Mouse (Mus musculus) intestine, embryonic 15.5 days (tissue): ENCODE measurements around the gene Lrrc4c. TPM values are rescaled to one million over a fixed set of nuclear protein-coding genes. Genes with fewer than 3 reads are reported as not detected.

Experiments
- ATAC-seq: fragments of 200-750 bp; cut with Nextera tagmentation; 2 replicates; pipeline ENCODE4 v1.8.0; 2017; ENCODE audit warnings: moderate TSS enrichment, moderate library complexity
- H3K27ac ChIP-seq: fragments of 300-500 bp; sonication (generic); 2 replicates; pipeline ENCODE4 v1.5.1; 2015; ENCODE audit warnings: mild to moderate bottlenecking, inconsistent platforms
- H3K27me3 ChIP-seq: fragments of 300-500 bp; sonication (generic); replicated peaks from 2 replicates; pipeline ENCODE4 v1.6.1; 2015; ENCODE audit warnings: inconsistent platforms
- H3K36me3 ChIP-seq: fragments of 300-500 bp; sonication (generic); 2 replicates; pipeline ENCODE4 v1.6.1; 2015; ENCODE audit warnings: inconsistent platforms
- H3K4me1 ChIP-seq: fragments of 300-500 bp; sonication (generic); replicated peaks from 2 replicates; pipeline ENCODE4 v1.6.1; 2015; ENCODE audit warnings: inconsistent platforms
- H3K4me2 ChIP-seq: fragments of 300-500 bp; sonication (generic); replicated peaks from 2 replicates; pipeline ENCODE4 v1.6.1; 2015; ENCODE audit warnings: mild to moderate bottlenecking, inconsistent platforms
- H3K4me3 ChIP-seq: fragments of 300-500 bp; sonication (generic); replicated peaks from 2 replicates; pipeline ENCODE4 v1.5.1; 2015; ENCODE audit warnings: inconsistent platforms
- H3K9ac ChIP-seq: fragments of 300-500 bp; sonication (generic); 2 replicates; pipeline ENCODE4 v1.6.1; 2015; ENCODE audit warnings: inconsistent platforms
- H3K9me3 ChIP-seq: fragments of 300-500 bp; sonication (generic); 2 replicates; pipeline ENCODE4 v1.6.1; 2016; ENCODE audit warnings: inconsistent platforms
- WGBS: fragments of 180-500 bp; shearing (Covaris S2); methylation state at CpG from one replicate; pipeline ENCODE4 v1.1.7; 2015; 5-methylcytosine and 5-hydroxymethylcytosine counted together
- polyA plus RNA-seq: library from polyadenylated mRNA; unstranded; fragments of >200 nt; fragmentation: Nextera tagmentation; extraction: Ambion mirVana; gene quantifications from 2 replicates; pipeline ENCODE4 v1.2.1, GENCODE M21; 2015

Gene Lrrc4c
- polyA plus RNA-seq, 1 experiment from 2014 or later = 3.2 TPM

DNA sequence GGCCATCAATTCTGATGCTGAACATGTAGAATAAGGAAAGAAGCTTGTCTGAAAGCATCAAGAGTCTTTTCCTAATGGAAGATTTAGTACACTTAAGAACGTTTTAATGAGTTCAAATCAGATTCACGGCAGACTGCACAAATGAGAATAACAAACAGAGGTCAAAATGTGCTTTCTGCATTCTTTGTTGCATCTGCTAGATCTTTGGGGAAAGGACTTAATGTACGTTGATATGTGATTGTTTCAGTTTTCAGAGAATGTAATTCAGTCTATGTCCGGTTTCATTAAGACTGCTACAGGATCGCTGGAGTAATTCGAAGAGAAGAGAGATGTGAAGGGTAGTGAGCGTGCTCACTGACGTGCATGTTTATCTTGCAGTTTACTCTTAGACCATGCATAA lies 259.7 kb downstream of the Lrrc4c start:
- ATAC-seq = no peak
- 82% methylated on average over 8 of the region's 8 CpGs for WGBS

DNA sequence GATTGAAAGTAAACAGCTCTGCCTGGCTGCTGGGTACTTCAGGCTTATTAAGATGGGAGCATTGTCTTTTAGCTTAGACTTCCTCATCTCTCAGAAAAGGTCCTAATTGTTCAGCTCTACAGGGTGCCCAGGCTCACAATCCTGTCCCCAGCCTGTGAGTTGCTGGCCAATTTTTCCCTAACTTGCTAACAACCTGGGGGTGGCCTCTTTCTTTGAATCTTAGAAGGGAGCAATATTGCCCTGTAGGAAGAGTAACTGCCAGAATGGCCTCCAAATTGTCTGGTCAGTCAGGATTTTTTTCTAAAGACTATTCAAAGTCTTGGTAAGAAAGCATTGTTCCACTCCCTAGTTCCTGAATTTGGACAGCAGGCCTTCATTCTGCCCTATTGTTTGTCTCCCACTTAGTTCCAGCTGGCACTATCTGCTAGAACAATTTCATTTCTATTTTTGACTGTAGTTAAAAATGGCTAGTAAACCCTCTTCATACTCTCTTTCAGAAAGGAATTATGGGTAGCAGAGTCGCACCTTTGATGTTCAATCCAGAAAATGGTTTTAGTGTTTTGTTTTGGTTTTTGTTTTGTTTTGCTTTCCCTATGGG lies 262.3 kb downstream of the Lrrc4c start:
- Histone ChIP-seq H3K9ac (no peak overlapping the region), H3K27ac (no peak overlapping the region), H3K9me3 (no peaks in the 10 kb centered on the region), H3K4me3 (no peak overlapping the region), H3K36me3 (no peaks in the 10 kb centered on the region), H3K27me3 (no peaks in the 10 kb centered on the region), H3K4me2 (no peak overlapping the region), H3K4me1 (no peaks in the 10 kb centered on the region)
- ATAC-seq = no peak
- 77% methylated on average over 1 of the region's 1 CpGs for WGBS

More for the DNA sequence above, 259.7 kb downstream of the Lrrc4c start:
- H3K27me3 ChIP-seq = no peaks in the 10 kb centered on the region
- H3K9ac ChIP-seq = no peak overlapping the region
- no peaks in the 10 kb centered on the region for H3K9me3 ChIP-seq
- H3K4me2 ChIP-seq = no peak overlapping the region
- H3K36me3 ChIP-seq = no peaks in the 10 kb centered on the region
- no peaks in the 10 kb centered on the region for H3K4me1 ChIP-seq
- no peak overlapping the region for H3K27ac ChIP-seq
- H3K4me3 ChIP-seq = no peak overlapping the region

DNA sequence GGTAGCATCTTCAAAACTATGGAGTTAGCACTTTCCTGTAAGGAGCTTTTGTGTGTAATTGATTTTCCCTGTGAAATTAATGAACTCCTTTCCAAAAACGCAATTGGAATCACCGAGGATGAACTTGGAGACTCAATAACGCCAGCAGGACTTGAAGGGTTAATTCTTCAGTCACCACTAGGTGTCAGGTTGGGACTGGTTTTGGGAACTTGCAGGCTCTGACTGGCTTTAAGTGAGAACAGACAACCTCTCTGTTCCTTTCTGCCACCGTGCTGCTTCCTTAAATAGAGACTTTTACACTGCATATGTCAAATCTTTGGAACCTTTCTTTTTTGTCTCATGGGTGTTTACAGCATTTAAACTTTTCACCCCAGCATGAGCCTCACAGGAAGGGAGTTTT lies 267.7 kb downstream of the Lrrc4c start:
- no peak overlapping the region for H3K9ac ChIP-seq
- H3K27ac ChIP-seq = no peak overlapping the region
- H3K36me3 ChIP-seq = no peaks in the 10 kb centered on the region
- H3K4me2 ChIP-seq = no peak overlapping the region
- H3K4me1 ChIP-seq = no peaks in the 10 kb centered on the region
- H3K27me3 ChIP-seq = no peaks in the 10 kb centered on the region
- 4% methylated on average over 4 of the region's 4 CpGs for WGBS
- no peaks in the 10 kb centered on the region for H3K9me3 ChIP-seq
- peak; percentile 70; the same call in 1 of the 2 replicates for ATAC-seq
- no peak overlapping the region for H3K4me3 ChIP-seq

DNA sequence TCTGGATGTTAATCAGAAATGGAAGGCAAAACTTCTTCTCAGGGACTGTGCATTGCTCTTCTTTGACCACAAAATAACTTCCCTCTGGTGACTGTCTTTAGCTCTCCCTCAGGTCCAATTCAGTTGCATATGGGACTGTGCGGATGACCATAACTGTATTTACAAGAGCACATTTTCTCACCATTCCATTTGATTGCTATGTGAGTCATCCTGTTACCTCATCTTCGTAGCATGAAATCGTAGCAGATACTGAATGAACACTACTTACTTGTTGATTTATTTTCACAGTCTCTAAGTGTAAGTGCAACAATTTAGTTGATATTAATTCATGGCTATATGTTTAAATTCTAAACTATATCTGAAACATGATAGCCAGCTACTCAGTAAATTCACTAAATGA lies 286.8 kb downstream of the Lrrc4c start:
- Histone ChIP-seq H3K9ac (no peak overlapping the region), H3K9me3 (no peaks in the 10 kb centered on the region), H3K36me3 (no peaks in the 10 kb centered on the region), H3K27me3 (no peaks in the 10 kb centered on the region), H3K27ac (no peak overlapping the region), H3K4me2 (no peak overlapping the region), H3K4me3 (no peak overlapping the region), H3K4me1 (no peaks in the 10 kb centered on the region)
- ATAC-seq = no peak
- 88% methylated on average over 3 of the region's 3 CpGs for WGBS

DNA sequence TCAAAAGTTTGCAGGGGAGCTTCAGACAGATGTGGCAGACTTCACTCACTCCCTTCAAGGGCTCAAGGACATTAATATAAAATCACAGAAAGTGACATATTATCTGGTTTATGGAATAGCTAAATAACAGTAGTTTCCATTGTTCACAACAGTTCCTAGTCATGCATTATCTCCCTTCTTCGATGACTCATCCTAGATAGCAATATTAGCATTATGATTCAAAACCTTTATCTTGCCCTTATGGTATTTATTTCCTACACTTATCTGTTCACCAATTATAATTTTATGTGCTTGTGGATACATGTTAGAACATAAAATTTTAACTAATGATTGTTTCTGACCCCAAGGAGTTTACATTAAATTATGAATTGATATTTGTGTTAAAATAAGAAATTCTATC lies 296.2 kb downstream of the Lrrc4c start:
- Histone ChIP-seq H3K36me3 (no peaks in the 10 kb centered on the region), H3K4me3 (no peak overlapping the region), H3K4me1 (no peaks in the 10 kb centered on the region), H3K4me2 (no peak overlapping the region), H3K9ac (no peak overlapping the region), H3K9me3 (no peaks in the 10 kb centered on the region), H3K27me3 (no peaks in the 10 kb centered on the region), H3K27ac (no peak overlapping the region)
- WGBS = 67% methylated on average over 1 of the region's 1 CpGs
- ATAC-seq = no peak

DNA sequence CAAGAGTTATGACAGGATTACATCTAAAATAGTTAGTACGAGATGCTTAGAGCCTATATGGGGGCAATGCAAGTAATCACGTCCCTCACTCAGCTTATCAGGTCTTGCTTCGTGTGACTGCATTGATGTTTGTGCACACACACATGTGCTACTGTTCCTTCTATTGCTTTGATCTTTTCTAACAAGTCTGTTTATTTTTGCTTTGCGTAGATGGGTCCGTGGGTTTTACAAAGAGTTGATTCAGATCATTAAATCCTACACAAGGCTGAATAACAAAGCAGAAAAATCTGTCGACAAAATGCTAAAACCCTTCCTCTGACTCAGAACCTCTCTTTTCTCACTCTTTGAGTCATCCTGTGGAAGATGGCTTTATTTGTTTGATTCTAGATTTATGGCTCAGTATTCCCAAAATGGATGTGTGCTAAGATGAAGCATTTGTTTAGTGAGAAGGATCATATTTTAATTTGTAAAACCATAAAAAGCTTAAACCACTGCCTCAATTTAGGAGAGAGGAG lies 300.8 kb downstream of the Lrrc4c start:
- H3K27ac ChIP-seq = no peak overlapping the region
- no peak overlapping the region for H3K9ac ChIP-seq
- H3K27me3 ChIP-seq = no peaks in the 10 kb centered on the region
- WGBS = 64% methylated on average over 6 of the region's 6 CpGs
- ATAC-seq = no peak
- H3K4me2 ChIP-seq = no peak overlapping the region
- H3K9me3 ChIP-seq = no peaks in the 10 kb centered on the region
- H3K36me3 ChIP-seq = no peaks in the 10 kb centered on the region
- H3K4me1 ChIP-seq = no peaks in the 10 kb centered on the region
- no peak overlapping the region for H3K4me3 ChIP-seq

DNA sequence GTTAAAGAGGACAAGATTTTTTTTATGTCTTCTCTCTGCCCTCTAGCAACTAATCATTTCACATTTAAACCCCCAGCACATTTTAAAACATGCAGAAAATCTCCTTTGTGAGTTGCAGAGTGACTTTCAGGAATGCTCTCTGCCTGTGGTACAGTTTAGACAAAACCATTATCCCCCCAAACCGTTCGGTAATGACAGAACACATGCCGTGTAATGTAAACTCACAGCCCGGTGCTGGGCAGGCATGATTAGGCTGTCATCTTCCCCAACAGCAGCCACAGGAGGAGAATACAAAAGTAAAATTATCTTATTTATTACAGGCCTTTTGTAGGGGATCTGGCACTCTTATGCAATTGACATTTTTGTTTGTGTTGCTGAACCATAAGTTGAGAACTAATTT lies 349.1 kb downstream of the Lrrc4c start:
- no peak for ATAC-seq
- 22% methylated on average over 4 of the region's 4 CpGs for WGBS
- H3K9me3 ChIP-seq = no peaks in the 10 kb centered on the region
- H3K9ac ChIP-seq = no peak overlapping the region
- no peak overlapping the region for H3K4me2 ChIP-seq
- H3K4me1 ChIP-seq = no peaks in the 10 kb centered on the region
- H3K27ac ChIP-seq = no peak overlapping the region
- no peaks in the 10 kb centered on the region for H3K36me3 ChIP-seq
- H3K4me3 ChIP-seq = no peak overlapping the region
- H3K27me3 ChIP-seq = no peaks in the 10 kb centered on the region

DNA sequence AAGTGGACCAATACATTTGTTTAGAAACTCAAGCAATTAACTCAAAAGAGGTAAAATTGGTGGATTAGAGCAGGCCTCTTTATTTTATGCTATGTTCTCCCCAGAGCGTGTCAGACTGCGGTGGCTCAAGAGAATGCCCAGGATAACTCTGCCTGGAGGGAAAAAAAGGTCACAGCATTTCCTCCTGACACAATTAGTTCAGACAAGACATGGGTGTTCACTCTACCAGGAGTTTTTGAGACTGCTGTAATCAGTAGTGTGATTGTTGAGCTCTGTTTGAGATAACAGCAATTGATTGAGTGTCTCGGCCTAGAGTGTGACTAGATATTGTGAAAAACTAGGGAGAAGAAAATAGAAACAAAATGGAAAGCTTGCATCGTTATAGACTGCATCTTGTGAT lies 363.8 kb downstream of the Lrrc4c start:
- no peaks in the 10 kb centered on the region for H3K27me3 ChIP-seq
- no peak overlapping the region for H3K4me2 ChIP-seq
- 75% methylated on average over 4 of the region's 4 CpGs for WGBS
- no peak for ATAC-seq
- no peak overlapping the region for H3K4me3 ChIP-seq
- no peaks in the 10 kb centered on the region for H3K4me1 ChIP-seq
- H3K36me3 ChIP-seq = no peaks in the 10 kb centered on the region
- H3K27ac ChIP-seq = no peak overlapping the region
- H3K9me3 ChIP-seq = no peaks in the 10 kb centered on the region
- H3K9ac ChIP-seq = no peak overlapping the region

DNA sequence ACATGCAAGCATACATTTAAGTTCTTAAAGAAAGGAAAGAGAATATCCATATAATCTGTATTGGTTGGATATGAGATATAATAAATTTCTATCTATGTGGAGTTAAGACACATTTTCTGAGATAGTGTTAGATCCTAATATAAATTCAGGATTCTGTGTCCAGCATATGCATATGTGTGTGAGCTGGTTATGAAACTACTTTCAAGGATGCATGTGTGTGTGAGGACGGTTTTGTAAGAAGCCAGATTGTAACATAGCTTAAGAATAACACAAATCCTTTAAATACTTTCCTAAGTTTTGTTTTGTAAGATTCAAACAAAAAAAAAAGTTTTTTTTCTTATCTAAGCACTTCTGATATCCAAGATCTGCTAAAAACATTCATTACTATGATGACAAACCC lies 367.4 kb downstream of the Lrrc4c start:
- Histone ChIP-seq H3K9me3 (no peaks in the 10 kb centered on the region), H3K27me3 (no peaks in the 10 kb centered on the region), H3K4me3 (no peak overlapping the region), H3K9ac (no peak overlapping the region), H3K4me1 (no peaks in the 10 kb centered on the region), H3K4me2 (no peak overlapping the region), H3K36me3 (no peaks in the 10 kb centered on the region), H3K27ac (no peak overlapping the region)
- 57% methylated on average over 1 of the region's 1 CpGs for WGBS
- no peak for ATAC-seq

DNA sequence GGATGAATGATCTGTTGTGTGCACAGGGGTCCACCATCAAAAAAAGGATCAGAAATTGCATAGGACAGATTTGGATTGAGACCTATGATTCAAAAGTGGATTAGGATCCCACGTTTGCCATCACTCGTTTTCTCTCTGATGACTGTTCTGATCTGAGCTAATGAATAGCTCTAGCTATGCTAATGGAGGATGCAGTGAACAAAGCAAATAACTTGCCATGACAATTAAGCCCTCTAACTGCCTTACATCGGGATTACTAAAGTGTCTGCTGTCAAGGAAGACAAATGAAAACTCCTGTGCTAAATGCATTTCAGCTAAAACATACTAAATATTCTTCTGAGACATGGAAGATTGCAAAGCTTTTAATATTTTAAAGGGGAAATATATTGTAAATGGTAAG lies 387.0 kb downstream of the Lrrc4c start:
- Histone ChIP-seq H3K9ac (no peak overlapping the region), H3K4me1 (no peaks in the 10 kb centered on the region), H3K4me3 (no peak overlapping the region), H3K27ac (no peak overlapping the region), H3K9me3 (no peaks in the 10 kb centered on the region), H3K36me3 (no peaks in the 10 kb centered on the region), H3K27me3 (no peaks in the 10 kb centered on the region), H3K4me2 (no peak overlapping the region)
- no peak for ATAC-seq
- WGBS = 45% methylated on average over 3 of the region's 3 CpGs

DNA sequence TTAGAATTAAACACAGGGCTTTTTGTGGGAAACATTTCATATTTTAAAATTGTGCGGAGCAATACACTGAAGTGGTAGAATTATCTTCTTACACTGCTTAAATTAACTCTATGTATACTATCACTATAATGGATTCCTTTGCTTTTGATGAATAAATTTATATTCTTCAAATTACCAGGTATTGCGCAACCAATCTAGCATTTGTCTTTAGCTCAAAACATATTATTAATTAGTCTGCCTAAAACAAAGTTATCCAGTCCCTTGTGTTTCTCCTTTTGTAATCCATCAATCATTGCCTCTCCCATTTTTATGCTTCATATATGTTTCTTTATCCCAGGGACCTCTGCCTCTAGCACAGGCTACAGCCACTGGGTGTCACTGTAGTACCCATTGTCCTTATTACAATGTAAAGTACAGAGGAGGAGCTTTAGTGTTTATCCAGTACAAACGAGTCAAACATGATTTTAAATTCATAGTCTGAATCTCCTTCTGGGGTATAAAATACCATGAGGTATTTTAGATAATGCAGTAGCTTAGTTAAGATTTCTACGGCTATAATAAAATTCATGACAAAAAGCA lies 389.9 kb downstream of the Lrrc4c start:
- Histone ChIP-seq H3K4me1 (no peaks in the 10 kb centered on the region), H3K9ac (no peak overlapping the region), H3K4me2 (no peak overlapping the region), H3K27ac (no peak overlapping the region), H3K4me3 (no peak overlapping the region), H3K9me3 (no peaks in the 10 kb centered on the region), H3K36me3 (no peaks in the 10 kb centered on the region), H3K27me3 (no peaks in the 10 kb centered on the region)
- no peak for ATAC-seq
- WGBS = 65% methylated on average over 4 of the region's 4 CpGs

DNA sequence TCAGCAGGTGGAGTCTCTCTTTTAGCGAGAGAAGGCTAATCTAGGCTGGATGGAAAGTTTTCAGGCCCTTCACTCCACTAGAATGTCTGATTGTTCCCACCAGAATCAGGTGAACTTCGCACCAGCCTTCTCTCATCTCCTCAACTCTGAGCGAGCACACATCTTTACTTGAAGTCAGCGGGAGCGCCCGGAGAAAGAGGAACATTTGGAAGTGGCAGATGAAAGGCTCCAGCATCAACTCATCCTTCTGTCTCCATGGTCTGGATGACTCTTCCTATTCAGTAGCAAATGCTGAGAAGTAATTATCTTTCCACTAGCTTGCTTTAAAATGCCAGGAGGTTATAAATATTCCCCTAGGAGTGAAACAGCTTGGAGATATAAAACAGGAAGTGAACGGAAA lies 396.6 kb downstream of the Lrrc4c start:
- no peaks in the 10 kb centered on the region for H3K9me3 ChIP-seq
- H3K4me2 ChIP-seq = no peak overlapping the region
- H3K4me3 ChIP-seq = no peak overlapping the region
- H3K27me3 ChIP-seq = no peaks in the 10 kb centered on the region
- 88% methylated on average over 7 of the region's 7 CpGs for WGBS
- ATAC-seq = no peak
- H3K36me3 ChIP-seq = no peaks in the 10 kb centered on the region
- H3K9ac ChIP-seq = no peak overlapping the region
- no peak overlapping the region for H3K27ac ChIP-seq
- H3K4me1 ChIP-seq = no peaks in the 10 kb centered on the region

DNA sequence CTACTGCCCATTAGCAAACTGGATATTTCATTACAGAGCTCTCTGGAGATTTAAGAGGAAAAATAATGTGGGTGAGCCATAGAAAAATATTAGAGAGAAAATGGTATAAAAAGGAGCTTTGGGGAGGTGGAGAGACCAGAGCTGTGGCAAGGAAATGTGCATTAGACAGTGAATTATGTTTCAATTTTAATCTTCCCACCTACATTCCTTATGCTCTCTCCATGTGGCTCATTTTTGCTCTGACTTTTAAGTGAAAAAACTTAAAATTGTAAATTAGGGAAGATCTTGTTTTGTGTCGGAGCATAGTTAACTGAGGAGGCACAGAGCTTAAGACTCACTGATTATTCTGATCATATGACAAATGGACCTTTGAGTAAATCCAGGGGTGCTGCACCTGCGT lies 399.4 kb downstream of the Lrrc4c start:
- Histone ChIP-seq H3K4me2 (no peak overlapping the region), H3K4me1 (no peaks in the 10 kb centered on the region), H3K27me3 (no peaks in the 10 kb centered on the region), H3K9me3 (no peaks in the 10 kb centered on the region), H3K4me3 (no peak overlapping the region), H3K9ac (no peak overlapping the region), H3K36me3 (no peaks in the 10 kb centered on the region), H3K27ac (no peak overlapping the region)
- WGBS = 83% methylated on average over 2 of the region's 2 CpGs
- no peak for ATAC-seq
